Mouse (Mus musculus): ENCODE data around the gene Gm364.

GRCm38 (mm10) chrX:57403651-57404050 is 5.3 kb upstream of the Gm364 start:
- TF ChIP-seq POLR2A (IDR thresholded peaks at IDR 0.05; ENCODE audit: low read depth, low read length), result no peak
- no peak for TF ChIP-seq CTCF (IDR thresholded peaks at IDR 0.05; ENCODE audit: extremely low read depth, insufficient read length, insufficient replicate concordance, low read depth, low read length)
